Mouse (Mus musculus): ENCODE results near the gene Hist1h4h. TPM values are rescaled to one million over a fixed set of nuclear protein-coding genes. Genes with fewer than 3 reads are reported as not detected.
"Not testable (repeated sequence)": the region's sequence is repeated elsewhere in the genome, so short reads cannot be mapped to it uniquely, and the experiment has no call there.

Hist1h4h gene
- polyA plus RNA-seq, 1 experiment = 18.1 TPM

GRCm38 (mm10) chr13:23523976-23524375, 6.9 kb upstream of the Hist1h4h start:
- TF ChIP-seq GATA1 (IDR thresholded peaks at IDR 0.05; ENCODE audit: low read length) = no peak

- TF ChIP-seq GATA1 (IDR thresholded peaks at IDR 0.05; ENCODE audit: low read length) = no peak
Observed at GRCm38 (mm10) chr13:23524654-23525053, 6.2 kb upstream of the Hist1h4h start.

- TF ChIP-seq GATA1 (IDR thresholded peaks at IDR 0.05; ENCODE audit: low read length) = no peak
Observed at GRCm38 (mm10) chr13:23525901-23526300, 4.9 kb upstream of the Hist1h4h start.

GRCm38 (mm10) chr13:23526312-23526711, 4.5 kb upstream of the Hist1h4h start:
- no peak for TF ChIP-seq GATA1 (IDR thresholded peaks at IDR 0.05; ENCODE audit: low read length)

GRCm38 (mm10) chr13:23529005-23529404, 1.8 kb upstream of the Hist1h4h start:
- TF ChIP-seq GATA1 (IDR thresholded peaks at IDR 0.05; ENCODE audit: low read length) = no peak

- no peak for TF ChIP-seq GATA1 (IDR thresholded peaks at IDR 0.05; ENCODE audit: low read length)
Observed at GRCm38 (mm10) chr13:23529480-23530165, 1.2 kb upstream of the Hist1h4h start.

GRCm38 (mm10) chr13:23530181-23530900, 509 bp upstream of the Hist1h4h start:
- no peak for TF ChIP-seq GATA1 (IDR thresholded peaks at IDR 0.05; ENCODE audit: low read length)

- no peak for TF ChIP-seq GATA1 (IDR thresholded peaks at IDR 0.05; ENCODE audit: low read length)
Observed at GRCm38 (mm10) chr13:23532262-23533075, 1.6 kb downstream of the Hist1h4h start.

- TF ChIP-seq GATA1 (IDR thresholded peaks at IDR 0.05; ENCODE audit: low read length) = not testable (repeated sequence)
Observed at GRCm38 (mm10) chr13:23533560-23534367, 2.9 kb downstream of the Hist1h4h start, which contains the start of gene Hist1h2af. Gene Hist1h2af (plus strand): TSS chr13:23533906.

- no peak for TF ChIP-seq GATA1 (IDR thresholded peaks at IDR 0.05; ENCODE audit: low read length)
Observed at GRCm38 (mm10) chr13:23534368-23535131, 3.7 kb downstream of the Hist1h4h start.

- TF ChIP-seq GATA1 (IDR thresholded peaks at IDR 0.05; ENCODE audit: low read length) = not testable (repeated sequence)
Observed at GRCm38 (mm10) chr13:23535137-23536075, 4.6 kb downstream of the Hist1h4h start, which contains the start of gene Hist1h3g. Gene Hist1h3g (plus strand): TSS chr13:23535422.

- no peak for TF ChIP-seq GATA1 (IDR thresholded peaks at IDR 0.05; ENCODE audit: low read length)
Observed at GRCm38 (mm10) chr13:23536076-23536822, 5.4 kb downstream of the Hist1h4h start.
